Mouse (Mus musculus): ENCODE data around the gene Gm17535. TPM values are rescaled to one million over a fixed set of nuclear protein-coding genes. Genes with fewer than 3 reads are reported as not detected.
"Not testable (repeated sequence)": the region's sequence is repeated elsewhere in the genome, so short reads cannot be mapped to it uniquely, and the experiment has no call there.

Gene Gm17535
- polyA plus RNA-seq, 1 experiment = not detected

- not testable (repeated sequence) for H3K27me3 ChIP-seq (ENCODE audit: control insufficient read depth, insufficient read depth, low read length, poor library complexity, severe bottlenecking); H3K36me3 ChIP-seq (ENCODE audit: control insufficient read depth, insufficient read depth, low read length, poor library complexity, severe bottlenecking); H3K4me3 ChIP-seq (ENCODE audit: low read depth, low read length); H3K9me3 ChIP-seq (replicated peaks; ENCODE audit: control insufficient read depth, insufficient read depth, low read length, poor library complexity, severe bottlenecking); H3K9ac ChIP-seq (ENCODE audit: low read depth, poor library complexity, severe bottlenecking); H3K27ac ChIP-seq (ENCODE audit: insufficient read depth, low read length); H3K4me1 ChIP-seq (ENCODE audit: control insufficient read depth, insufficient read depth, low read length)
Measured at GRCm38 (mm10) chr9:3038161-3038560, 3.8 kb downstream of the Gm17535 start.

Other genes with a start within 250 kb of the Gm17535 start
- gene Gm10722, start 33.7 kb upstream of the Gm17535 start, polyA plus RNA-seq (2011; ENCODE audit: insufficient read depth, insufficient read length, low read depth, missing spikeins) = not detected in 2 replicates
- gene Gm11168, start 31.3 kb upstream of the Gm17535 start, polyA plus RNA-seq (2011; ENCODE audit: insufficient read depth, insufficient read length, low read depth, missing spikeins) = 7.8 and 8.3 TPM in 2 replicates
- gene Gm10721, start 21.5 kb upstream of the Gm17535 start, polyA plus RNA-seq (2011; ENCODE audit: insufficient read depth, insufficient read length, low read depth, missing spikeins) = not detected in 2 replicates
- gene Gm10720, start 18.9 kb upstream of the Gm17535 start, polyA plus RNA-seq (2011; ENCODE audit: insufficient read depth, insufficient read length, low read depth, missing spikeins) = not detected in 2 replicates
- gene Gm10719, start 17.2 kb upstream of the Gm17535 start, polyA plus RNA-seq (2011; ENCODE audit: insufficient read depth, insufficient read length, low read depth, missing spikeins) = 4.4 and 5.9 TPM in 2 replicates
- gene Gm10718, start 11.1 kb upstream of the Gm17535 start, polyA plus RNA-seq (2011; ENCODE audit: insufficient read depth, insufficient read length, low read depth, missing spikeins) = not detected in 2 replicates
- 4.8 and 6.9 TPM in 2 replicates for gene Gm10717, start 9.2 kb upstream of the Gm17535 start, polyA plus RNA-seq (2011; ENCODE audit: insufficient read depth, insufficient read length, low read depth, missing spikeins)
- gene Gm10715, start 2.3 kb downstream of the Gm17535 start, polyA plus RNA-seq (2011; ENCODE audit: insufficient read depth, insufficient read length, low read depth, missing spikeins) = not detected in 2 replicates